Mouse (Mus musculus) kidney, postnatal 10 days (tissue): ENCODE measurements at regions not wholly inside any gene's neighbourhood (a gene's known extent, or its start where the extent isn't known, plus 50 kb on each side); places are given as distances from the start of the nearest gene placed in this dataset.

Experiments used
- DNase-seq: peaks from one replicate; pipeline ENCODE4 v3.0.0; 2021; ENCODE audit warnings: mixed read lengths

GRCm38 (mm10) chr1:151088535-151089125 lies 93.7 kb upstream of the Gm47985 start:
- DNase-seq: no peak

- DNase-seq: no peak
These were observed 90.3 kb upstream of the Gm47985 start for GRCm38 (mm10) chr1:151092035-151092434.

DNA sequence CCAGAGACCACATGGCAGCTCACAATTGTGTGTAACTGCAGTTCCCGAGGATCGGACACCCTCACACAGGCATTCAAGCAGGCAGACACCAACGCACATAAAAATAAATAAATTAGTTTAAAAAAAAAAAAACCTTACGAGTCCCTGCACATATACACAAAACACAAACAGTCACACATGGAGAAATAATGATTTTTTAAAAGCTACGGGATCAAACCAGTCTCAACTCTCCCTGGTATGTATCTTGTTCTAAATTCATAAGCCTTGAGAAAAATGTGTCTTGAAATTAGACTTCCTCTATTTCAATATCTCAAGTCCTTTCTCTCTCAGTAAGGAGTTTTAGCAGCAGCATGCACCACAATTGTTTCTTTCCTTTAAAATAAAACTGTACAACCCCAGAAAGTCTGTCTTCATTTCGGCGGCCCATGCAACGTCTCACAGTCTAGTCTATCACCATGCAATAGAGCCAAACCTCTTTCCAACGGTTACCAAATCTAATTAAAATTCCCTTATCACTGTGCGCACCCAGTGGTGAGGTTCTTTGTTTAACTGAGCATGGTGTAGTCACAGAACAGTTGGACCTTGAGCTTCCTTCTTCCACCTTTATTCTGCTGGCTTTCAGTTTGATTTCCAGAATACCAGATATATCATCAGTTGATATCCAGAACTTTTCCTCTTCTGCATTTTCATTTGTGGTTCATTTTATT lies 86.8 kb upstream of the Gm47985 start:
- DNase-seq: no peak

DNA sequence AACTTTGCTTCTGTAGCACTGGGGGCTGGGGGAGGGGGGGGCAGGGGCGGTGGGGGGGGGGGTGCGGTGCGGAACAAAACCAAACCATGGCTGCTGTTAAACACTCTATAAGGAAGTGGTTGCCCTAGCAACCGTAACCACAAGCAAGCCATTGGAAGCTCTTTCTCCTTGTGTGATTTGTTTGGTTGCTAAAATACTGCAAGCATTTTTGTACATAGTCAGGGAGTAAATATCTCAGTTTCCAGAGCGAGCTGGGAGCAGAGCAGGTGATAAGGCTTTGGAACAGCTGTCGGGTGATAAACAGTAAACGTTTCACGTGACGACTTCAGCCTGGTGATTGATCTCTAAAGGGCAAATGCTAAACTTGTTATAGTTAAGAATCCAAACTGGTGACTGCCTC lies 86.3 kb upstream of the Gm47985 start:
- no peak for DNase-seq

- DNase-seq: no peak
These were observed 84.8 kb upstream of the Gm47985 start for GRCm38 (mm10) chr1:151097506-151097905.

DNA sequence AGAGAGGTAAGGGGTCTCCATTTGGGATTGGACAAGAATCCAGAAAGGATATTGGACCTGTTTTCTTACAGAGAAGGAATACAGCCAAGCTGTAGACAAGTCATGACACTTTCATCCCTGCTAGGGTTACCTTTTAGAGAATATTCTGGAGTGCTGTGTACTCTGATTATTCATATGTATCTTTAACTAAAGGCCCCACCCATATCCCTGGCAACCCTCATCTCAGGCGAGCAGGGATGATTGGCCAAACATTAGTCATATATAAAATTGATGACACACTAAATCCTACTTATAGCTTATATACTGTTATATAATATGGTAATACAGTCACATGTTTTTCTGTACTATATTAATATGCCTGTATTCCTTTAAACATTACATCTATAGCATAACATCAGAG lies 83.6 kb upstream of the Gm47985 start:
- no peak for DNase-seq

GRCm38 (mm10) chr1:151100565-151101483 lies 81.5 kb upstream of the Gm47985 start:
- DNase-seq: no peak

DNA sequence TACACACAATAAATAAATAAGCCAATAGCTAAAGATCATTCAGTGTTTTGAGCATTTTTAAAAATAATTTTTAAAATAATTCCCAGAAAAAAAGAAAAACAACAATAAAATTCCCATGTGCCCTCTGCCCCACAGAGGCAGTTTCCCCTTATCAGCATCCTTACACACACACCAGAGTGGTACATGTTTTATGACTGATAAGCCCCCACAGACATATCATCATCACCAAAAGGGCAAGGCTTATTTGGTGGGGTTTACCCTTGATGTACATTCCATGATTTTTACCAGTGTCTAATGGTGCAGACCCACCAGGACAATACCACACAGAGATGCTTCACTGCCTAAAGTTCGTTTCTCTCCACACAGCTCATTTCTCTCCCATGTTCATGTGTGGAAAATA lies 80.8 kb upstream of the Gm47985 start:
- DNase-seq: no peak

- no peak for DNase-seq
These were observed 80.3 kb upstream of the Gm47985 start for GRCm38 (mm10) chr1:151102061-151102460.

DNA sequence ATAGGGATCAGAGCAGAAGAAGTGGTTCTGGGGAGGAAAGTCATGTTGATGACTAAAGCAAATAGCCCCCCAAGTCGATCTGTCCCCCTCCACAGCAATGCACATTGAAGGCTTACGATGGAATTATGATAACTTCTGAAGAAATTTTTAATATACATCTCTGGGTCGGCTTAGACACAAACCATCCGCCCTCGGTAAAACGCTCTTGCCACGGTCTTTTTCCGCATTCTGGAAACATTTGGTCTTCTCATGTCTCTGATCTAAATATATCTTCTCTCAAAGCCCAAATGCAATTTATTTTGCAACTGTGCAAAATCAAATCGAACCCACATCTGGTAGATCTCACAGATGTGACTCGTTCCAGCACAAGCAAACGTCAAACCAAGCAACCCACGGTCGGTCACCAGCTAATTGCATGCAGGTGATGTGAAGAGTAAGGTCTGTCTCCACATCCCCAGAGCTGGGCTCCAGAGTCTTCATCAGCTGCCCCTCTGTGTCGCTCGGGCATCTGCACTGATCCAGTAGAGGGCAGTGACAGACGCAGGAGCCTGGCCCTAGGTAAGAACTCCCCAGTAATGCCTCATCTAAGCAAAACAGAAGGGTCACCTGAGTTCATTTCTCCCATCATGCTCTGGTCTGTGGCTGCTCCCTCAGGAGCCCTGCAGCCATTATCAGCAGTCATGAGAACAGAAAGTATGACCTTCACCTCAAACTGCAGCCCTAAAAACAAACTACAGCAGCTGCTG lies 79.5 kb upstream of the Gm47985 start:
- DNase-seq: peak; percentile 24

GRCm38 (mm10) chr1:151103522-151104037 lies 78.8 kb upstream of the Gm47985 start:
- no peak for DNase-seq

DNA sequence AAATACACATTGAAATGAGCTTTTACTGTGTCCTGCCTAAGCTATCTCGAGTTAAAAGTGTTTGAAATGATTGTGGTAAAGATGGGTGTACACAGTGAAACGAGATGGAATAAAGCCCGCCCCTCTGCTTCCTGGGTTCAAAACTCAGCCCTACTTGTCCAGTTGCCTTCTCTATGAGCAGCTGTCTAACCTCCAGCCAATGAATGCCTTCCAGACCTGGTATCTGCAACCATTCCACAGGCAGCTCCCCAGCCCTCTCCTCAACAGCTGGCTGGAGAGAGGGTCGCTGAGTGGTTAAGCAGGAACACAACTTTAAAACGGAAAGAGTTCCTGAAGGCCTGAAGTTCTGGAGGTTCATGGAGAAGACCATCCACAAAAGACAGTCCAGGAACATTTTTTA lies 78.0 kb upstream of the Gm47985 start:
- DNase-seq: no peak

GRCm38 (mm10) chr1:151104806-151105205 lies 77.5 kb upstream of the Gm47985 start:
- DNase-seq: no peak

DNA sequence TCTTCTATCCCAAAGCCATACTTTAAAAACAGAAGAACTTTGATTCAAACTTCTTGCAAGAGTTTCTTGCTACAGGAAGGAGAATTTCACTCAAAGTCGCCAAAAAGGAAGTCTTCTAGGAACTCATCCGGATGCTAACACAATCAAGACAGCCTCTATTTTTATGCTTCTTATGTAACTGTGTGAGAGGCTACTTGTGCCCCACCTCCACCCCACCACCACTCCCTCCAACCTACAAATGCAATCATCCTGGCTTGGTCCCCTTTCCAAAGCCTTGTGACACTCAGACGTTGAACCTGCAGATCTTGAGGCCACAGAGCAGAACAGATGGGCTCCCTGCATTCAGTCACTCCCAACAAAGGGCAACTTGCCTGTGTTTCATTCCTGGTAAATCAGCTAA lies 77.1 kb upstream of the Gm47985 start:
- no peak for DNase-seq

DNA sequence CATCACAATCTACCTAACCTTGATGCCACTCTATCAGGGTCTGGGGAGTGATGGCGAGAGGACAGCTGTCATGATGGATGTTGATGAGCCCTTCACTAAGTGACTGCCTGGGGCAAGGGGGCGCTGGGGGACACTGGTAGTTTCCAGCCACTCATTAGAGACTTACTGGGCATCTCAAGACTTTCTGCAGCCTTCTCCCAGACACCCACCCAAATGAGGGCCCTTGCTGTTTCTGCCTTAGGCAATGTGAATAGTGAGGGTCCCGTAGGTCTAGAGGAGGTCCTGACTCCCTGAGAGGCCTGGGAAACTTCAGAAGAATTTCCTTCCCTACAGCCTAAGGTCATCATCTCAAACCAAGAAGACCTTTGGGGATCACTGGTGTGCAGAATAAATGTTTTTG lies 74.9 kb upstream of the Gm47985 start:
- DNase-seq: no peak

- DNase-seq: no peak
These were observed 73.0 kb upstream of the Gm47985 start for GRCm38 (mm10) chr1:151109333-151109732.

DNA sequence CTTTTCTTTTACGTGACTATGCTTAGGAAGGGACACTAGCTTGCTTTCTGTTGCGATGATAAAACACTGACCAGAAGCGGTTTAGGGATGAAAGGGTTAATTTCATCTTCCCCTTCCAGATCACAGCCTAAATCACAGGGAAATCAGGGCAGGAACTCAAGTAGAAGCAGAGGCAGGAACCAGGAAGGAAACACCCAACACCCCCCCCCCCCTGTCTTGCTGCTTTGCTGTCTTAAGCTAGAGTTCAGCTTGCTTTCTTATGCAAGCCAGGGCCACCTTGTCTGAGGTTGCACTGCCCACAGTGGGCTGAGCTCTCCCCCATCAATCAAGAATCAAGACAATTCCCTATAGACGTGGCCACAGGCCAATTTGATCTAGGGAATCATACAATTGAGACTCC lies 71.9 kb upstream of the Gm47985 start:
- DNase-seq: no peak

- DNase-seq: no peak
These were observed 70.7 kb upstream of the Gm47985 start for GRCm38 (mm10) chr1:151111683-151112082.

DNA sequence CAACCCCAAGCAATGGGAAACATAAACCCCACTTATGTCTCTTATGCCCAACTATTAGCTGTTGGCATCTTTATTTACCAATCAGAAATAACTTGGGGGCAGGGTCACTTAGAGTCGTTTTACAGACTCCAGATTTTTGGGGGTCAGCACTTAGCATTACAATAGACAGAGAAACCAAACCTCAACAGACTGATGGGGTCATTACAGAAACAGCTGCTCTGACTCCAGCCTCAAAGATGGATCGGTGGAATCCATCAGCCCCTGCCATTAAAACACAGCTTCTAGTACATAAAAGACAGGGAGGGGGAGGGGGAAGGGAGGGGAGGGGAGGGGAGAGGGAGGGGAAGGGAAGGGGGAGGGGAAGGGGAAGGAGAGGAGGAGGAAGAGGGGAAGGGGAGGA lies 69.9 kb upstream of the Gm47985 start:
- no peak for DNase-seq

- DNase-seq: no peak
These were observed 69.1 kb upstream of the Gm47985 start for GRCm38 (mm10) chr1:151113199-151113598.

- DNase-seq: no peak
These were observed 63.8 kb upstream of the Gm47985 start for GRCm38 (mm10) chr1:151118530-151118929.

GRCm38 (mm10) chr1:151118982-151119381 lies 63.4 kb upstream of the Gm47985 start:
- DNase-seq: no peak

- DNase-seq: no peak
These were observed 62.8 kb upstream of the Gm47985 start for GRCm38 (mm10) chr1:151119566-151119965.
